Mouse (Mus musculus): ENCODE measurements around the gene Fhit.

GRCm38 (mm10) chr14:9643700-9644099 lies 1518.1 kb downstream of the Fhit start:
- no peak for TF ChIP-seq CTCF (IDR thresholded peaks at IDR 0.05; ENCODE audit: borderline replicate concordance, extremely low read depth, insufficient read depth, insufficient read length)
- TF ChIP-seq POLR2A (IDR thresholded peaks at IDR 0.05; ENCODE audit: borderline replicate concordance, extremely low read depth, insufficient read depth, insufficient read length, poor library complexity, severe bottlenecking), result no peak
